Mouse (Mus musculus): ENCODE measurements around the gene Clcn2. TPM values are rescaled to one million over a fixed set of nuclear protein-coding genes. Genes with fewer than 3 reads are reported as not detected.

Gene Clcn2
- polyA plus RNA-seq, 1 experiment, result not detected

- WGBS, result 78% methylated on average over 4 of the region's 4 CpGs
- no peak overlapping the region for H3K27ac ChIP-seq (ENCODE audit: insufficient read depth, low read depth, low read length)
- TF ChIP-seq POLR2A (IDR thresholded peaks at IDR 0.05; ENCODE audit: insufficient read depth, low read depth, low read length) (no peak), CTCF (IDR thresholded peaks at IDR 0.05; ENCODE audit: insufficient read depth, low read depth, low read length) (no peak)
- no peaks in the 10 kb centered on the region for H3K4me1 ChIP-seq (ENCODE audit: control insufficient read depth, insufficient read depth, low read length)
- no peak overlapping the region for H3K4me3 ChIP-seq (ENCODE audit: insufficient read depth, low read depth, low read length)
Observed at GRCm38 (mm10) chr16:20657661-20658060, 59.9 kb downstream of the Clcn2 start.

DNA sequence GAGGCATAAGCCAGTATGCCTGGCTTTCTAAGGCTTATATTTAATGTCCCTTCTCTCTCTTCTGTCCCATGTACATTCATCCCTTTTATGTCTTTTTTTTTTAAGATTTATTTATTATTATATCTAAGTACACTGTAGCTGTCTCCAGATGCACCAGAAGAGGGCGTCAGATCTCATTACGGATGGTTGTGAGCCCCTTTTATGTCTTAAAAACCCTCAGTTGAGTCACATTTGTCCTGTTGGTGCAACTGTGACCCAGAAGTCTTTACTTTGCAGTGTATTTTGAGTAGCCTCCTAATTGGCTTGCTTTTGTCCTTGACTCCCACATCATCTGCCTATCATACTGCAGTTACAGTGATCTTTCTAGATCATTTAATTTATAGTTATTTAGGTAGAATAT lies 64.2 kb downstream of the Clcn2 start:
- TF ChIP-seq CTCF (IDR thresholded peaks at IDR 0.05; ENCODE audit: insufficient read depth, low read depth, low read length) (no peak), POLR2A (IDR thresholded peaks at IDR 0.05; ENCODE audit: insufficient read depth, low read depth, low read length) (no peak)
- Histone ChIP-seq H3K4me1 (ENCODE audit: control insufficient read depth, insufficient read depth, low read length) (no peaks in the 10 kb centered on the region), H3K27ac (ENCODE audit: insufficient read depth, low read depth, low read length) (no peak overlapping the region), H3K4me3 (ENCODE audit: insufficient read depth, low read depth, low read length) (no peak overlapping the region)
- WGBS, result 36% methylated on average over 2 of the region's 2 CpGs

Other genes starting within 250 kb of the Clcn2 start
- gene Eif2b5, start 218.9 kb downstream of the Clcn2 start, polyA plus RNA-seq (2012; ENCODE audit: insufficient read depth, insufficient read length, low replicate concordance, missing spikeins), result not detected in 2 replicates
- 115 TPM in 1 of 2 replicates, not detected in the other for gene Dvl3, start 200.8 kb downstream of the Clcn2 start, polyA plus RNA-seq (2012; ENCODE audit: insufficient read depth, insufficient read length, low replicate concordance, missing spikeins)
- gene Ap2m1, start 182.3 kb downstream of the Clcn2 start, polyA plus RNA-seq (2012; ENCODE audit: insufficient read depth, insufficient read length, low replicate concordance, missing spikeins), result 512 and 992 TPM in 2 replicates
- not detected in 2 replicates for gene Abcf3, start 169.2 kb downstream of the Clcn2 start, polyA plus RNA-seq (2012; ENCODE audit: insufficient read depth, insufficient read length, low replicate concordance, missing spikeins)
- not detected in 2 replicates for gene Vwa5b2, start 128.3 kb downstream of the Clcn2 start, polyA plus RNA-seq (2012; ENCODE audit: insufficient read depth, insufficient read length, low replicate concordance, missing spikeins)
- not detected in 2 replicates for gene Eef1akmt4, start 106.2 kb downstream of the Clcn2 start, polyA plus RNA-seq (2012; ENCODE audit: insufficient read depth, insufficient read length, low replicate concordance, missing spikeins)
- not detected in 2 replicates for gene Gm49333, start 106.1 kb downstream of the Clcn2 start, polyA plus RNA-seq (2012; ENCODE audit: insufficient read depth, insufficient read length, low replicate concordance, missing spikeins)
- not detected in 2 replicates for gene Alg3, start 106.0 kb downstream of the Clcn2 start, polyA plus RNA-seq (2012; ENCODE audit: insufficient read depth, insufficient read length, low replicate concordance, missing spikeins)
- not detected in 2 replicates for gene Camk2n2, start 96.5 kb downstream of the Clcn2 start, polyA plus RNA-seq (2012; ENCODE audit: insufficient read depth, insufficient read length, low replicate concordance, missing spikeins)
- not detected in 2 replicates for gene Ece2, start 87.9 kb downstream of the Clcn2 start, polyA plus RNA-seq (2012; ENCODE audit: insufficient read depth, insufficient read length, low replicate concordance, missing spikeins)
- gene Psmd2, start 66.1 kb downstream of the Clcn2 start, polyA plus RNA-seq (2012; ENCODE audit: insufficient read depth, insufficient read length, low replicate concordance, missing spikeins), result 1,015 TPM in 1 of 2 replicates, not detected in the other
- gene Eif4g1, start 49.4 kb downstream of the Clcn2 start, polyA plus RNA-seq (2012; ENCODE audit: insufficient read depth, insufficient read length, low replicate concordance, missing spikeins), result 96.5 and 986 TPM in 2 replicates
- not detected in 2 replicates for gene Fam131a, start 24.5 kb downstream of the Clcn2 start, polyA plus RNA-seq (2012; ENCODE audit: insufficient read depth, insufficient read length, low replicate concordance, missing spikeins)
- gene Polr2h, start 81 bp downstream of the Clcn2 start, polyA plus RNA-seq (2012; ENCODE audit: insufficient read depth, insufficient read length, low replicate concordance, missing spikeins), result not detected in 2 replicates
- gene Chrd, start 15.4 kb upstream of the Clcn2 start, polyA plus RNA-seq (2012; ENCODE audit: insufficient read depth, insufficient read length, low replicate concordance, missing spikeins), result not detected in 2 replicates
- not detected in 2 replicates for gene Thpo, start 16.8 kb upstream of the Clcn2 start, polyA plus RNA-seq (2012; ENCODE audit: insufficient read depth, insufficient read length, low replicate concordance, missing spikeins)